Mouse (Mus musculus): ENCODE measurements around the gene Gm28372.
"Not testable (repeated sequence)": the region's sequence is repeated elsewhere in the genome, so short reads cannot be mapped to it uniquely, and the experiment has no call there.

The Gm28372 gene

GRCm38 (mm10) chr2:130404939-130405338, at the start of gene Gm28372, which contains the start of gene 1700020A23Rik:
Gene Gm28372, plus strand, starts transcription at chr2:130405239.
Gene 1700020A23Rik, plus strand, starts transcription at chr2:130405259.
- no peak for DNase-seq

DNA sequence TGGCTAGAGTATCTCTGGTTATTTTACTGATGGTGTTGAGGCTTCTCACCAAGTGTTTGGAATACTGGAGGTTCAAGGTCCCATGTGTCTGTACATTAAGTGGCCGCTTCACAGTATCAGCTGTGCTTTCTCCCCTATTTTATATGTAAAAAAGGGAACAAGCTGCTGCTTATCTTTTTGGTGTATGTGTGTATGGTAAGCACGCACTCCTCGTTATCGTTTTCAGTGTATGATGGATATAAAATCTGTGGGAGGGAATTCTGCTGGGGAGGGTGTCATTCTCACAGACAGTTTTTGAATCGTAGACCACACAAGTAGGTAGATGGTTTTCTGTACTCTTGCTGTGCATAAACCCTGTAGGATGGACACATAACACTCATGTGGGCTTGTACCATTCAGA, 47.5 kb upstream of the Gm28372 start:
- no peak for DNase-seq

- DNase-seq, result no peak
Observed at GRCm38 (mm10) chr2:130358852-130359251, 46.2 kb upstream of the Gm28372 start.

- peak; percentile 38 for DNase-seq
Observed at GRCm38 (mm10) chr2:130362511-130363026, 42.5 kb upstream of the Gm28372 start.

GRCm38 (mm10) chr2:130365211-130366094, 39.6 kb upstream of the Gm28372 start:
- peak; percentile 58 for DNase-seq

GRCm38 (mm10) chr2:130367386-130367785, 37.7 kb upstream of the Gm28372 start:
- no peak for DNase-seq

DNA sequence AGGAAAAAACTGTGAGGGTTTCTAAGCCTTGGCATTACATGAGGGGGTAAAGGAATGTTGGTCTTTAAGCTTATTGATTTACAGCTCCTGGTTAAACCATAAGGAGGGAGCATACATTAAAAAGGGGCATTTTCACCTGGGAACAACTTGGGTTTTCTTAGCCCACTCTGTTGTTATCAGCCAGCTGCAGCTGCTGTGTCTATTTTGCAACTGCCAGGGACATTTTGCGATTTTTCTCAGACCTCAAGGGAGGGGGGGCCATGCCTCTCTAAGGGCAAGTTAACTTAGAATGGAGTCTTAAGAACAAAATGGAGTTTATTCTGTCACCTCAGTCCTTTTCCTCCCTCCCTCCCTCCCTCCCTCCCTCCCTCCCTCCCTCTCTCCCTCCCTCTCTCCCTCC, 32.0 kb upstream of the Gm28372 start:
- DNase-seq, result not testable (repeated sequence)

DNA sequence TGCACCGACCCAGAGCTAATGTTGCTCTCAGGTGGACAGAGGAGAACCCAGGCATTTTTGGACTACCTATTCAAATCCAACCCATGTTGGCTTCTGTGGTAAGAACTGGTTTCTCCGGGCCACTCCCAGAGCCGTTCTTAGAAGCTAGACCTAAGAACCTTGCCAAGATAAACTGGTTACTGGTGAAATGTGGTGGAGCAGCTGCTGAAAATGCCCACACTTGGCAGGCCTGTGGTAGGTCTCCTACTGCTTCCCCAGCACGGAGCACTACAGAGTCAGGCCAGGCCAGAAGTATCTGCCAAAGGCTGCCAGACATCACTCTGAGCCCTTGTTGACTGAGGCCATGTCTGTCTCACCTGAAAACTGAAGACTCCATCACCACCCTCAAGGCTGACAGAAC, 30.1 kb upstream of the Gm28372 start:
- DNase-seq, result no peak

- DNase-seq, result no peak
Observed at GRCm38 (mm10) chr2:130383205-130383604, 21.8 kb upstream of the Gm28372 start.

GRCm38 (mm10) chr2:130383895-130384294, 21.1 kb upstream of the Gm28372 start:
- peak; percentile 61 for DNase-seq

DNA sequence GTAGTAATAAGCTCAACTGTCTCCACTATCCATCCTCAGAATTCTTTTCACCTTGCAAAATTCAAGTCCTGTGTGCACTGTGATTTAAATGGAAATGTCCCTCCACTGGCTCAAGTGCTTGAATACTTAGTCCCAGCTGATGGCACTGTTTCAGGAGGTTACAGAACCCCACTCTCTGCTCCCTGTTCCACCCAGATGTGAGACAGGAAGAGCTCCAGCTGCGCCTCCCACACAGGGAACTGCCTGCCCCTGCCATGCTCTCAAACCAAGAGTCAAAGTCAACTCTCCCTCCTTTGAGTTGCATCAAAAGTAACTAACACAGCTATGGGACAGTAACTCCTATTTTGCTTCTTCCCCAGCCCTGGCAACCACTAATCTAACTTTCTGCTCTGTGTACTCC, 18.8 kb upstream of the Gm28372 start:
- no peak for DNase-seq

DNA sequence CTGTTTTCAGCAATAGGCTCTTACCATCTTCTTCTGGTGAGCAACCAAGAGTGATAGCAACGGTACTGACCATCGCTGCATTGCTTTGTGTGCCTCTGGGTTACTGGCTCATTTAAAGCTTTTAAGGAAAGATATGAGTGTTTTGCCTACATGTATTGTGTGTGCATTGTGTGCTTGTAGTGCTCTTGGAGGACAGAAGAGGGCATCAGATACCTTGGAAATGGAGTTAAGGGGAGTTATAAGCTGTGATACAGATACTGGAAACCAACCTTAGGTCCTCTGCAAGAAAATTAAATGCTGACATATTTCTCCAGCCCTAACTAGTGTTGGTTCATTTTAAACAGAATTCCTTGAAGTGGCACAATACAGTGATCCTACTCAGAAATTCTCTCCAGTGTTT, 16.2 kb upstream of the Gm28372 start:
- peak; percentile 45 for DNase-seq

DNA sequence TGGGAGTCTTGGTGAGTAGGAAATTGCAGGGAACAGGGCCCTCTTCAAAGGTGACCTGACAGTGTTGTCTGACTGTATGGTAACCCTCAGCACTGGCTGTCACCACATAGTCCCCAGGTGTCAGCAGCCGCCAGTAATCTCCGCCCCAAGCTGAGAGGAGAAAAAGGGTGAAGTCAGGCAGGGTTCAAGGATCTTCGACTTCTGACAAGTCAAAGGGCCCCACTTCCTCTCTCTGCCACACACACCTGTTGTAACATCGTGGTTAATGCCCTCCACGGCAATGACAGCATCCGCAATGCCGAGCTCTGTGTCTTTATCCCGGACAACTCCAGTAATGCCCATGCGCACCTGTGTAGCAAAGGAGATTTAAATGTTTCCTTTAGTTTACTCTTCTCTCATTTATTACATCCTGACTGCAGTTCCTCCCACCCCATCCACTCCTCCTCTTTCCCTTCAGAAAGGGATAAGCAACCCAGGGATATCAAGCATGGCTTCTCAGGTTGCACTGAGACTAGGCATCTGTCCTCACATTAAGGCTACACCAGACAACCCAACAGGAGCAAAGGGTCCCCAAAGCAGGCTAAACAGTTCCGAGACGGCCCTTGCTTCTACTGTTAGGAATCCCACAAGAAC, 13.9 kb upstream of the Gm28372 start:
- DNase-seq, result peak; percentile 83

GRCm38 (mm10) chr2:130392836-130393235, 12.2 kb upstream of the Gm28372 start:
- DNase-seq, result no peak

GRCm38 (mm10) chr2:130395696-130396095, 9.3 kb upstream of the Gm28372 start:
- DNase-seq, result no peak

DNA sequence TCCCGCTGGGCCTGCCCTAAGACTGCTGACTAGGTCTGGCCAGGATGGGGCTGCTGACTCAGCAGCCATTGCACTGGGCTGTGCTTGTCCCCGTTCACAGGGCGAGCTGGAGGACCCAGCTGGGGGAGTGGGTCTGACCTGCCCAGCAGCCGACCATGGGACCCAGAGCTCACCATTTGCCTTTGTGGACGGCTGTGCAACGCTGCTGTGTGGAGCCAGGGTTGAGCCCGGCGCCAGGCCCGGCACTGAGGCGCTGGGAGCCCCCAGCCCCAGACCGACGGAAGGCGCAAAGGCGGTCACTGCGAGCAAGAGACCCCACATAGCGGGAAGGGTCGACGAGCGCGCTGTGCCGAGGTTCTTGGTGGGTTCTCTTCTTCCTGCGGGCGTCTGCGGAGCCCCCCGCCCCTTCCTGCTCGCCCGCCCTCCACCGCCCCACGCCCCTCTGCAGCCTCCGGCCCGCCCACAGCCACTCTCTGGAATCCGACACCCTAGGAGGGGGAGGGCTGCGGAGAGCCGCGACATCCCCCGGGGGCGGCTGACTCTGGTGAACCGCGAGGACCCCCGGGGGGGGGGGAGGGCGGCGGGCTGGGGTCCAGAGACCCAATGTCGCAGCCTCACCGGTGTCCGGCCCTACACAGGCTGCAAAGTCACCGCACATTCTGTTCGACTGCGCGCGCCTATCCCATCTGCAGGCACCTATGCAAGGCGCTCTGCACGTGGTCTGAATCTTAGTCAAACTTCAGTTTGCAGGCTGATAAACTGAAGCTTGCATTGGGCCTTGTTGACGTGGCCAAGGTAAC, 7.7 kb upstream of the Gm28372 start, which contains the start of gene Cpxm1:
TSS of gene Cpxm1 (minus strand) at position 389 of the 800 bp plus-strand sequence.
- peak; percentile 51 for DNase-seq

- peak; percentile 24 for DNase-seq
Observed at GRCm38 (mm10) chr2:130398091-130398490, 6.9 kb upstream of the Gm28372 start.

- no peak for DNase-seq
Observed at GRCm38 (mm10) chr2:130400046-130400445, 5.0 kb upstream of the Gm28372 start.

DNA sequence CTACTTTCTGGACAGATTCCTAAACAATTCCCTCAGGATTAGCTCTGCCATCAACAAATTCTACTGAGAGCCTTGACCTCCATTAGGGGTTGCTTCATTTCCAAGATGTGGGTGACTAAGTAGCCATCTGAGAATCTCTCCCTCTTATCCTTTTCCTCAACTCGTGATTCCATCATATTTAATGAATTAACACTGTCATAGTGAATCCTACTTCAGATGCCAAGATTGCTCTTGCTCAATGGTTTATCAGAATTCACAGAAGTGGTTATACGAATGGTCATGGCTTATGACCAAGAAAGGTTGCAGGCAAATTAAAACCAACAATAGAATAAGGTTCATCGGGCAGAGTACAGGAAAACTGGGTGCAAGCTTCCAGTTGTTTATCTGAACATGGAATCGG, 3.1 kb upstream of the Gm28372 start:
- DNase-seq, result no peak

- no peak for DNase-seq
Observed at GRCm38 (mm10) chr2:130406178-130406577, 1.1 kb downstream of the Gm28372 start, which contains the start of gene Tmem239. Gene Tmem239, plus strand, starts transcription at chr2:130406478.

GRCm38 (mm10) chr2:130408194-130408593, 3.2 kb downstream of the Gm28372 start:
- no peak for DNase-seq

DNA sequence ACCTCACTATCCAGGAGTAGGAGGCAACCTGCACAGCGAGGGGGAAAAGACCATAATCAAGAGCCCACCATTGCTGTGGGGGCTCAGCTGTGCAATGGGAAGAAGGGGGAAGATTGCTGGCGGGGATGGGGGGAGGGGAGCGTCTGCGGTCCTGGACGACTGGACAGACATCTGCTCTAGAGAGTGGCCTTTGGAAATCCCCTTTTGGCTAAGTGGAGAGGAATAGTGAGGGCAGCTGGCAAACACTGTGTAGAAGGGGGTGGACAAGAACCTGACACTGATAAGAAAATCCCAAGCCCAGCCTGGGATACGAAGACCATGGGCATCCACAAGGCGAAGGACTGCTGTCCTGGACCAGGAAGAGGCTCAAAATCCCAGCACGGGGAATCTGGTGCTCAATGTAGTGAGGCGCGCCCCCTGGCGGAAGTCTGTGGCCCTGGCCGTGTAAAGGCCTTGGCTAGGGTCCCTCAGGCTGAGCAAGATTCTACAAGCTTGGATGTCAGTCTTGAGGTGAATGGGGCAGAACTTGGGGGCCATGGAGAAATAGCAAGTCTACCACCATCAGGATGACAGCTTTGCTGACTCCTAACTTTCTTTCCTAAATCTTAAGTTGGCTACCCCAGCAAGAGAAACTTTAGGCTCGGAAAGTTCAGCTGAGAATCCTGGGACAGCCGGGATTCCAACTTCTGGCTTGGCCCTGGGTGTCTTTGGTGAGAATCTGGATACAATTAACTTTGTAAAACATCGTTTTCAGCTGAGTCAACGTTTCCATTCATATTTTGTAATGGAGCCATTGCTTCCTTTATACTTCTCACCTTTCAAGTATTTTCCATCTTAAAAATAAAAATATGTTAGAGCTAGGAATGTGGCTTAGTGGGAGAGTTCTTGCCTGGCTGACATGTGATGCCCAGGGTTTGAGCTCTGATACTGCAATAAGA, 6.8 kb downstream of the Gm28372 start:
- DNase-seq, result peak; percentile 81

All from thymus, postnatal 14 days (tissue).